8 mouse cellular contexts compared by ENCODE assay signal in the genomic region with DNA sequence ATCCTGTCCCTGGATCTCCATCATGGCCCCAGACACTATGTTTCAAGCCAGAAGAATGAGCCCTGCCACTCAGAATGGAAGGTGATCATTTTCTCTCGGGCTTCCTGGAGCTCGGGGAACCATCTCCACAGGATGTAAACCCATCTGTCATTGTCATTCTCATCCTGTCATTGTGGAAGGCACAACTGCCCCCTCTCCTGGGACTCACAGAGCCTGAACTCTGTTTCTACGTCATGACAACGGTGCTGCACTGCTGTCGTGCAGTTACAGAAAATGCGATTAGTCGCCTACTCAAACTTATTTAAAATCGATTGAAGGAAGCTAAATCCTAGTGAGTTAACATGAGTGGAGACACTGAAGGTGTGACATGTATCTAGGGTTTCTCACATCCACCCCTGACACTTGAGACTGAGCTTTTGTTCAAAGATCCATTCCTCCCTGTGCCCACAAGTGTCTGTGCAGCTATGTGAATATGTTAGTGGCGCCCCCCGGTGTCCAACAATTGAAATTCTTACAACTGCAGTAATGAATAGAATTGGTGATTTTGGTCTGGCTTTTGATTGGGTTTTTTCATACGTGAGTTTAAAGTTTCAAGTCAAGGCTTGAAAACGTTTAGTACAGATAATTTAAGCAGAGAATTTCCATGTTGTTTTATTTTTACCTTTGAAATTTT. TPM values are rescaled to one million over a fixed set of nuclear protein-coding genes. Genes with fewer than 3 reads are reported as not detected.
DNase-seq lines count a peak whose midpoint lies in the region; ATAC-seq and TF ChIP-seq lines count a peak whose summit lies in the region.
"Had no signal": no experiment of that assay in that cellular context is flagged by ENCODE, and none has a peak within 500 bp of the region (broad histone marks: within the 10 kb centered on the region; RNA-seq: fewer than 3 reads in every experiment).

No protein-coding gene starts in this region.

- no peak for TF ChIP-seq EP300 in liver, postnatal 0 days (IDR thresholded peaks at IDR 0.05; ENCODE audit: low read depth)

- no peaks in the 10 kb centered on the region for H3K36me3 ChIP-seq in liver, postnatal 0 days (replicated peaks; ENCODE audit: insufficient read depth, low read length)
- H3K36me3 ChIP-seq: embryonic facial prominence, embryonic 12.5 days had no signal

- H3K4me1 ChIP-seq in liver, postnatal 0 days (ENCODE audit: insufficient read depth), result peaks cover 8% of the 10 kb centered on the region
- H3K4me1 ChIP-seq: embryonic facial prominence, embryonic 12.5 days had no signal

- no peaks in the 10 kb centered on the region for H3K9me3 ChIP-seq in liver, postnatal 0 days (ENCODE audit: low read length)
- H3K9me3 ChIP-seq: embryonic facial prominence, embryonic 12.5 days had no signal

- DNase-seq in kidney, postnatal 25 days, result peak; percentile 48 to 53
- no peak for DNase-seq in kidney, adult 18-20 months
- peak; percentile 19 for DNase-seq in CD4-positive helper T cell, adult 2 months (ENCODE audit: low read depth, low spot score)
- peak; percentile 16 for DNase-seq in MEL-GATA-1-ER (ENCODE audit: extremely low read depth, low read depth)
- DNase-seq in liver, postnatal 0 days, result peak; percentile 44
- DNase-seq in ovary, postnatal 36 days (ENCODE audit: low spot score), result no peak
- no peak for DNase-seq in heart, adult 8-10 months (ENCODE audit: low spot score)

- 32% methylated on average over 12 of the region's 12 CpGs for WGBS in liver, postnatal 0 days (ENCODE audit: insufficient replicate concordance)

- peak; percentile 56 for TF ChIP-seq CTCF in liver, postnatal 0 days (IDR thresholded peaks at IDR 0.05; ENCODE audit: low read depth)

- H3K27ac ChIP-seq in liver, postnatal 0 days (ENCODE audit: low read depth), result no peak overlapping the region
- H3K27ac ChIP-seq: embryonic facial prominence, embryonic 12.5 days had no signal

- H3K4me2 ChIP-seq in liver, postnatal 0 days (ENCODE audit: low read depth, low read length), result no peak overlapping the region
- H3K4me2 ChIP-seq: embryonic facial prominence, embryonic 12.5 days had no signal

- no peaks in the 10 kb centered on the region for H3K27me3 ChIP-seq in liver, postnatal 0 days (ENCODE audit: insufficient read depth, low read length)
- H3K27me3 ChIP-seq: embryonic facial prominence, embryonic 12.5 days had no signal

- no peak for ATAC-seq in liver, postnatal 0 days

- no peak overlapping the region for H3K9ac ChIP-seq in liver, postnatal 0 days (replicated peaks)
- H3K9ac ChIP-seq: embryonic facial prominence, embryonic 12.5 days had no signal

- H3K4me3 ChIP-seq in liver, postnatal 0 days (ENCODE audit: low read depth, low read length), result no peak overlapping the region
- H3K4me3 ChIP-seq: embryonic facial prominence, embryonic 12.5 days had no signal

RNA-seq across cellular contexts. Expression of gene Inmt, which starts 2.4 kb away (rescaled TPM):
- 9.8 and 18.7 TPM in 2 replicates for polyA plus RNA-seq in liver, postnatal 0 days (2015; fragmentation: Nextera tagmentation; extraction: Ambion mirVana)
- total RNA-seq in heart, adult 8-10 months (2022), result 100 to 1,000 TPM in 1 of 4 experiments, 10 to 100 TPM in 3; 24.3 to 119 (median 52.8) TPM

RNA-seq across cellular contexts. Expression of gene Mindy4, which starts 26.0 kb away (rescaled TPM):
- polyA plus RNA-seq in liver, postnatal 0 days (2015; fragmentation: Nextera tagmentation; extraction: Ambion mirVana), result 1.0 and 1.7 TPM in 2 replicates
- 1 to 10 TPM; 3.7 to 6.6 (median 4.6) TPM for total RNA-seq in heart, adult 8-10 months (2022)

RNA-seq across cellular contexts. Expression of gene Crhr2, which starts 44.4 kb away (rescaled TPM):
- polyA plus RNA-seq in liver, postnatal 0 days (2015; fragmentation: Nextera tagmentation; extraction: Ambion mirVana), result not detected in 2 replicates
- total RNA-seq in heart, adult 8-10 months (2022), result 10 to 100 TPM; 20.4 to 30.3 (median 22.6) TPM

Comparison
In these comparisons a context has a peak if more than half of its experiments do, and no peak if none do; other contexts are left out.
1. DNase-seq: peak in kidney, postnatal 25 days (2 of 2), CD4-positive helper T cell, adult 2 months (single experiment), MEL-GATA-1-ER (single experiment) and liver, postnatal 0 days (single experiment); none in kidney, adult 18-20 months (single experiment), ovary, postnatal 36 days (single experiment) and heart, adult 8-10 months (single experiment).